Mouse (Mus musculus): Measurements from ENCODE around the gene Ank2. TPM values are rescaled to one million over a fixed set of nuclear protein-coding genes. Genes with fewer than 3 reads are reported as not detected.

Gene Ank2
- polyA plus RNA-seq, 1 experiment from 2014 or later: 25.8 TPM

DNA sequence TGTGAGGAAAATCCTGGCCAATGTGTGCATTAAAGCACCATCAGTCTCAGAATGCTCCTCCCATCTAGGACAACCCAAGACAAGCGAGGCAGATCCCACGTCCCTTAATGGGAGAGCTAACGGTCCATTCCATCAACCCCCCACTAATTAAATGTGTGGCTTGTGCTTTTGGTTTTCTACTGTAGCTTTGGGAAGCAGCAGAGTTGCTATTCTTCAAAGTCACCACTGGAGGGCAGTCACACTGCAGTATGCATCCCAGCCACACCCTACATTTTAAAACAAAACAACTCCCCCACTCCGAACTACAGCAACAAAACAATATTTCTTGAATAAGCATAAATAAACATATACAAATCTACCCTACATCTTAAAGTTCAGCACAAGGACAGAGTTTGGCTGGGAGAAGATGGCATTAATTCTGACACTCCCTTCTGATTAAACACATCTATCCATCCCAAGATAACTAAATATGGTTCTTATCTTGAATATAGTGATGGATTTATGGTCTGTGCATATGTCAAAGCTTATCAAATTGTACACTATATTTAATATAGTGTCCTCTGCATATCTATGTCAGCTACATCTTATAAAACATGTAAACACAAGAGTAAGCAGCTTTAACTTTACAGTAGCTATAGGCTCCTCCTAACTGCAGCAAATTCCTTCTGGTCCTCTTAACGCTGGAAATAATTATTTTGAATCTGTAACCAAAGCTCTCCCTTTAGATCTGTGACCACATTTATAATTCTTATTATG lies 315.0 kb downstream of the Ank2 start:
- 25% methylated on average over 5 of the region's 5 CpGs for WGBS
- no peaks in the 10 kb centered on the region for H3K27me3 ChIP-seq (ENCODE audit: insufficient read depth, poor library complexity, severe bottlenecking)
- H3K27ac ChIP-seq: no peak overlapping the region
- no peaks in the 10 kb centered on the region for H3K9me3 ChIP-seq
- H3K36me3 ChIP-seq: no peaks in the 10 kb centered on the region
- no peak for DNase-seq (ENCODE audit: low spot score)
- H3K4me1 ChIP-seq: no peaks in the 10 kb centered on the region
- H3K4me3 ChIP-seq: no peak overlapping the region

DNA sequence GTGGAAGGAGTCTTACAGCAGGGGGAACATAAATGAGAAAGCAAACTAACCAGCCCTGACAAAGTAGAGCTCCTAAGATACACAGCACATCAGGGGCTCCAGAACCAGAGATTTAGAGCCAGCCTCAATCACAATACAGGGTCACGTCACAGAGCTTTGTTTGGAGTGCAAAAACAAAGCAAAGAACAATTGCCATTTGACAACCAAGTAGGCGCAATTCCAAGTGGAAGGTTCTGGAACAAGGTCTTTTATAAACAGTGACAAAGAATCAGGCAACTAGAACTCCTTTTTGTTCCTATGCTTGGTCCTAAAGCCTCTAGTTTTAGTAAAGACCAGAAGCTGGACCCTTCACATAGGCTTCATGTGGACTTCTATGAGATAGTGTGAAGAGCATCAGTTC lies 326.5 kb downstream of the Ank2 start:
- Histone ChIP-seq H3K27me3 (ENCODE audit: insufficient read depth, poor library complexity, severe bottlenecking) (no peaks in the 10 kb centered on the region), H3K4me3 (no peak overlapping the region), H3K4me1 (no peaks in the 10 kb centered on the region), H3K36me3 (no peaks in the 10 kb centered on the region), H3K9me3 (no peaks in the 10 kb centered on the region), H3K27ac (no peak overlapping the region)
- no peak for DNase-seq (ENCODE audit: low spot score)
- WGBS: 71% methylated on average over 2 of the region's 2 CpGs

DNA sequence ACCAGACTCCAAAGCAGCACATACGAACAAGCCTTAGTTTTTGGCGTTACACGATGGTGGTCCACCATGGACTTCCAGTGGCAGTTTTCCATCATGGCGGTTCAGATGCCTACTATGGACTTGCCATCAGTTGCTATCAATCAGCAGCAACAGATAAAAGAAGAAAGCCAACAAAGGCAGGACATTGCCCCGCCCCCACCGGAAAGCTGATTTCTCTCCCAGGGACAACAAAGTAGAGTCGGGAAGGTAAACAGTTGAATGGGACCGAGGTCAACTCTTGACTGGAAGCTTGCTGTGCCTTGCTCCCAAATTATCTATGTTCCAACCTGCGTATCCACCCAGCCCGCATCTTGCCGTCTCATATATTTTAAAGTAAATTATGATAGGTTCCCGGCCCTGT lies 328.9 kb downstream of the Ank2 start:
- H3K4me3 ChIP-seq: no peak overlapping the region
- no peaks in the 10 kb centered on the region for H3K27me3 ChIP-seq (ENCODE audit: insufficient read depth, poor library complexity, severe bottlenecking)

DNA sequence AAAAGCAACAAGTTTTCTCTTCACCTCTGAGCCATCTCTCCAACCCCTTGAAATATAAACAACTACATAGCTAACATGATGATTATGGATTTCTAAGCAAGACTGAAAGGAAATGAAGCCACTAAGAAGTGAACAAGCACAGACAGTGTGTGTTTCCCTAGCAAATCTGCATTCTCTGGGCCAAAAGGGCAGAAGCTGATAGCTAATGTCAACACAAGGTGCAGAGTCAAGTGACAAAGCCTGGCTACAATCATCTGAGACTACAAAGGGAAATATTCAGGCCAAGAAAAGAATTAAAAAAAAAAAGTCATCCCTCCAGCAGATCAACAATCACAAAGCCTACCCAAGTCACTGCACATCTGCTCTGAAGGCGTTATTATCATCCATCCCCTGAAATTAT lies 330.0 kb downstream of the Ank2 start:
- Histone ChIP-seq H3K27me3 (ENCODE audit: insufficient read depth, poor library complexity, severe bottlenecking) (peaks cover 5% of the 10 kb centered on the region; the same call in 1 of the 2 replicates), H3K4me3 (no peak overlapping the region), H3K4me1 (no peaks in the 10 kb centered on the region), H3K36me3 (no peaks in the 10 kb centered on the region), H3K9me3 (no peaks in the 10 kb centered on the region), H3K27ac (no peak overlapping the region)
- DNase-seq (ENCODE audit: low spot score): no peak
- 59% methylated on average over 1 of the region's 1 CpGs for WGBS

More for the DNA sequence above, 328.9 kb downstream of the Ank2 start:
- no peak overlapping the region for H3K27ac ChIP-seq
- no peaks in the 10 kb centered on the region for H3K9me3 ChIP-seq
- 74% methylated on average over 12 of the region's 12 CpGs for WGBS
- no peaks in the 10 kb centered on the region for H3K4me1 ChIP-seq
- DNase-seq (ENCODE audit: low spot score): no peak
- H3K36me3 ChIP-seq: no peaks in the 10 kb centered on the region

DNA sequence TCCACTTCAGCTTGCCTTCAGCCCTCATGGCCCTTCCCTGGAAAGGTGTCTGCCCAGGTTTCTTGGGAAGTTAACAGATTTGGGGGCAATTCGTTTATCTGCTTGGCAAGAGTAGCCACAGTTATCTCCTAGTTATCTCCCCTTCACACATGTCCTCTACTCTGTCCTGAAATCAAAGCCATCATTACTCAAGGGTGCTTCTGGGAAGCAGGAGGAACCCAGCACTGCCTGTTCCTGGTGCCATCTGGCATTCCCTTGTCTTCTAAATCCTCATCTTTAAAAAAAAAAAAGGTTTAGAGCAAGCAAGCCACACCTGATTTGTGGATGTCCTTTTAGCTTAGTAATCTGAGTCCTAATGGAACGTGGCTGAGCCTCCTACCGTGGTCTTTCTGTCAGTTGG lies 335.4 kb downstream of the Ank2 start:
- 27% methylated on average over 3 of the region's 3 CpGs for WGBS
- Histone ChIP-seq H3K27me3 (ENCODE audit: insufficient read depth, poor library complexity, severe bottlenecking) (peaks cover 29% of the 10 kb centered on the region), H3K4me3 (no peak overlapping the region), H3K4me1 (0 out of 2 replicates have a peak, but pooled peaks cover 3% of the 10 kb centered on the region), H3K9me3 (no peaks in the 10 kb centered on the region), H3K36me3 (no peaks in the 10 kb centered on the region), H3K27ac (no peak overlapping the region)
- DNase-seq (ENCODE audit: low spot score): no peak

DNA sequence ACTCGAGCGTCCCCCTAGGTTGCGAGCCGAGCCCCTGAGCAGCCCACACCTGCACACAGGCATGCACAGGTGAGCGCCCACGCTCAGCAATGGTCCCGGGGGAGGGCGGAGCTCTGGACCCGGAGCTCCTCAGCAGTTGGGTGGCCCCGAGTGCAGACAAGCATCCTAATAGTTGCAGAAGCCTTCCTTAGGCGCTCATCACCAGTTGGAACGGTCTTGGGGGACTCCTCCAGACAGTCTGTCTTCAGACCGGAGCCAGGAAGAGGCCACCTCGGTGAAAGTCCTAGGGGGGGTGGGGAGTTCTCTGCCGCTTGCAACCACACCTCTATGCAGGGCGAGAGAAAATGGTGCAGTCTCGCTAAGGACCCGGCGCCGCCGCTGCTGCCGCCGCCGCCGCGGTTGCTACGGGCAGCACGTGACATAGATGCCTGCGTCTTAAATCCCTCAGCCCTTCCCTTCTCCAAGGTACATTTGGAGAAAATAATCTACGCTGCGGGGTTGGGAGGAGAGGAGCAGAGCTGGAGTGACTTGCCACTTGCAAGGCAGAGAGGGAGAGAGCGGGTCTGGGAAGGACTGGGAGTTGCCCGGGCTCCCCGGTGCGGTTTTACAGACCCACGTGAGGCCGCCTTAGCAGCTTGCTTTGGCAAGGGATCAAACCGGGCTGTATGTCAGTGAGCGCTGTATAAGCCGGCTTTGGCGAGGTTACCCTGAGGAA lies 337.0 kb downstream of the Ank2 start:
- Histone ChIP-seq H3K27me3 (ENCODE audit: insufficient read depth, poor library complexity, severe bottlenecking) (peaks cover 29% of the 10 kb centered on the region), H3K4me3 (peak overlapping the region; percentile 79), H3K4me1 (0 out of 2 replicates have a peak, but pooled peaks cover 3% of the 10 kb centered on the region), H3K27ac (peak overlapping the region; percentile 52), H3K9me3 (no peaks in the 10 kb centered on the region), H3K36me3 (no peaks in the 10 kb centered on the region)
- under 1% methylated on average over 41 of the region's 41 CpGs for WGBS
- DNase-seq (ENCODE audit: low spot score): peak; percentile 76

DNA sequence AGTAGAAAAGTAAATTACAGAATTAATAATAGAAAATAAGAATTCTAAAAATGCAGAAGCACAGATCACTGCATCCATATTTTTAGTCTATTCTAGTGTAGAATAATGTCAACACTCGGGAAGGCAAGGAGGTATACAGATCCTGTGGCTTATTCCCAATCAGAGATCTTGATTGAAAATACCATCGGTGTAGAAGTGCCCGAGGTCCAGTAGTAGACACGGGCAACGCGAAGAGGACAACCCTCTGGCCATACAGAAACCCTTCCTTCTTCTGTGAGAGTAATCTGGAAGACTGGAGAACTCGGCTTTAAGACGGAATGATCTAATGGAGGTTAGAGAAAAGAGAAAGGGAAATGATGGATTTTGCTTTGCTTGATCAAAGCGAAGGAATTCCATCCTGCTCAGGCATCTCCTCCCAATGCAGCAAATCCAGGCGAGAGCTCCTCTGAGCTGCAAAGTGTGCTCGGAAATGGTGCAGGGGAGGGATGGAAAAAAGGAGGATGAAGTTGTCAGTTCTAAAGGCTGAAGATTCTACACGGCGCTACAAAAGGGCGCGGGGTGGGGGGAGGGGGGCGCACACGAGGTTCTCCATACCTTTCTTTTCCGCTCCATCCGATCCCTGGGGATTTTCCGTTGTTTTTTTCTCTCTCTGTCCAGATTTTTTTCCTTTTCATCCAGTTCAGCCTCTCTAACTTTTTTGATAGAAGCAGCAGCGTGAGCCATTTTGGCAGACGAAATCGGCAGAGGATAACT lies 337.9 kb downstream of the Ank2 start:
- Histone ChIP-seq H3K27ac (no peak overlapping the region), H3K27me3 (ENCODE audit: insufficient read depth, poor library complexity, severe bottlenecking) (peaks cover 29% of the 10 kb centered on the region), H3K4me3 (peak overlapping the region; percentile 79), H3K4me1 (0 out of 2 replicates have a peak, but pooled peaks cover 3% of the 10 kb centered on the region), H3K9me3 (no peaks in the 10 kb centered on the region), H3K36me3 (no peaks in the 10 kb centered on the region)
- DNase-seq (ENCODE audit: low spot score): no peak
- 5% methylated on average over 23 of the region's 23 CpGs for WGBS

DNA sequence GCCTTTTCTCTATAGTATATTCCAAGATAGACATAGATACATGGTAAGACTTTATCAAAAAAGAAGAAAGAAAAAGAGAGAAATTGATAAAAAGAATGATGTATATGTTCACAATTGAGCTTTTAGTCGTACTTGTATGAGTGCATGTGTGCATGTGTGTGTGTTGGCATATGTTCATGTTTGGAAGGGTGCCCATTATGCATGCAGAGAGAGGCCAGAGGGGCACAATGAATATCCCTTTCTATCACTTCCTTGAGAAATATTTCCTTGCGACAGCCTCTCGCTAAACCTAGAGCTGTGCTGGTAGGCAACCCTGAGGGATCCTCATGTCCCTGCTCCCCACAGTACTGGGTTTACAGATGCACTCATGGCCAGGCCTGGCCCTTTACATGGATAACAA lies 341.4 kb downstream of the Ank2 start:
- H3K36me3 ChIP-seq: no peaks in the 10 kb centered on the region
- no peak overlapping the region for H3K27ac ChIP-seq
- H3K9me3 ChIP-seq: no peaks in the 10 kb centered on the region
- H3K4me3 ChIP-seq: no peak overlapping the region
- 0 out of 2 replicates have a peak, but pooled peaks cover 3% of the 10 kb centered on the region for H3K4me1 ChIP-seq
- WGBS: 85% methylated on average over 3 of the region's 3 CpGs
- DNase-seq (ENCODE audit: low spot score): no peak
- peaks cover 12% of the 10 kb centered on the region for H3K27me3 ChIP-seq (ENCODE audit: insufficient read depth, poor library complexity, severe bottlenecking)

DNA sequence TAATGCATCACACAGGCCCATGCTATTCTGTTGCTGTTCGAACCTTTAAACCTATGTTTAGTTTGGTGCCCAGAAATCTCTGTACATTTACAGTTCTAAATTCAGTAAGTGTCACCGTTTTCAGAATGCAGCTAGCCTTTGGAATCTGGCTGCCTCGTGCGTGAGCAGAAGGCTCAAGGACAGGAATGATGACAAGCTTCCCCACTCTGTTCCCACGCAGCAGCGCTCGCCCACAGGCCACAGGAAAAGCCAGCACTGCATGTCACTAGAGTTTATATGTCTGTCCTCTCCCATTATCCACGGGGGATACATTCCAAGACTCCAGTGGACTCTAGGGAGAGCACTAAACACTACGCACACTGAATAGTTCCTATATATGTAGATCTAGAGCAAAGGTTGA lies 343.1 kb downstream of the Ank2 start:
- H3K4me1 ChIP-seq: no peaks in the 10 kb centered on the region
- H3K4me3 ChIP-seq: no peak overlapping the region
- no peaks in the 10 kb centered on the region for H3K36me3 ChIP-seq
- H3K27ac ChIP-seq: no peak overlapping the region
- 76% methylated on average over 9 of the region's 9 CpGs for WGBS
- H3K9me3 ChIP-seq: no peaks in the 10 kb centered on the region
- no peaks in the 10 kb centered on the region for H3K27me3 ChIP-seq (ENCODE audit: insufficient read depth, poor library complexity, severe bottlenecking)
- DNase-seq (ENCODE audit: low spot score): no peak

DNA sequence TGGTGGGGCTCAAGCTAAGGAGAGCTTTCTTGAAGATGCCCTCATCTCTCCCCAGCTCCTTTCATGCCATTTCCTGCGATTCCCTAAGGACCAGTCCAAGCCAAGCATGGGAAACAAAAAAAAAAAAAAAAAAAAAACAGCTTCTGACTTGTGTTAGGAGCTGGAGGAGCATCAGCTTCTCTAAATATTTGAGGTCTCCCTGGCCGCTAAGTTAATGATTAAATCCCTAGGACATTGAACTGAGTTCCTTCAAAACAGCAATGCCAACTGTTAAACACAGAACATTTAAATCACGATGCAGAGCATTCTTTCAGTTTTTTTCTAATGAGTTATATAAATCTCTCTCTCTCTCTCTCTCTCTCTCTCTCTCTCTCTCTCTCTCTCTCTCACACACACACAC lies 345.3 kb downstream of the Ank2 start:
- Histone ChIP-seq H3K27me3 (ENCODE audit: insufficient read depth, poor library complexity, severe bottlenecking) (no peaks in the 10 kb centered on the region), H3K4me1 (no peaks in the 10 kb centered on the region), H3K4me3 (no peak overlapping the region), H3K9me3 (no peaks in the 10 kb centered on the region), H3K36me3 (no peaks in the 10 kb centered on the region), H3K27ac (no peak overlapping the region)
- DNase-seq (ENCODE audit: low spot score): no peak
- WGBS: 88% methylated on average over 3 of the region's 3 CpGs

DNA sequence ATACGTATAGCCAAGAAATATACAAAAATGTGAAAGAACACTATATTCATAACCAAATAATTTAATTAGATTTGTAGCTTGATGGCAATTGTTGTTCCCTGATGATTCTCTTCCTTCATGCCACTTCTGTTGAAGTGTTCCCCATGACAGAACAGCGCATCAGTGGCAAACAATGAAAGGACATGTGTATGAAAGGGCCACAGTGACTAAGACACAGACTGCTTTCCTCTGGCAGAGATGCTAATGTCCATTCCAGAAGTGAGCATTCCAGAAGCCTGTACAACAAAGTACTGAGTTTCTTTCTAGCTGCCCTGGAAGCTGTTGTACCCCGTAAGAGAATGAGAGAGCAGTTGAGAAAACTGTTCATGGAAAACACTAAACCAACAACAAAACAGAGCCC lies 345.7 kb downstream of the Ank2 start:
- no peak for DNase-seq (ENCODE audit: low spot score)
- Histone ChIP-seq H3K36me3 (no peaks in the 10 kb centered on the region), H3K4me1 (no peaks in the 10 kb centered on the region), H3K27me3 (ENCODE audit: insufficient read depth, poor library complexity, severe bottlenecking) (no peaks in the 10 kb centered on the region), H3K27ac (no peak overlapping the region), H3K9me3 (no peaks in the 10 kb centered on the region), H3K4me3 (no peak overlapping the region)
- WGBS: 92% methylated on average over 3 of the region's 3 CpGs

DNA sequence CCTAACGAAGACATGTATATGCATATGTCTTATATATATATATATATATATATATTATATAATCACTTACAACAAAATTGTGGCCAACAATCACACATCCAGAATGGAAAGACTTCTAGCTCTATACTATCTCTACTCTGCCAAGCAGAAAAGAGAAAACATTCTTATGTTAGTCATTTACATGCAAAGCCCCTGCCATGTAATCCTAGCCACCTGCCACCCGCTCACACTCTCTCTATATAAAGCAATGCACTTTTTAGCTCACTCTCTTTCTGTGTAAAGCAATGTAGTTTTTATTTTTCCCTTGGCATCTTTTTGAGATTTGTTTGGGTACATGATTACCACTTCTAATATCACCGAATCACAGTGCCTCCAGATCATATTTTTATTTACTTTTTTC lies 350.5 kb downstream of the Ank2 start:
- H3K4me3 ChIP-seq: no peak overlapping the region
- no peaks in the 10 kb centered on the region for H3K9me3 ChIP-seq
- H3K27me3 ChIP-seq (ENCODE audit: insufficient read depth, poor library complexity, severe bottlenecking): no peaks in the 10 kb centered on the region
- no peaks in the 10 kb centered on the region for H3K36me3 ChIP-seq
- no peak overlapping the region for H3K27ac ChIP-seq
- H3K4me1 ChIP-seq: no peaks in the 10 kb centered on the region
- WGBS: 80% methylated on average over 3 of the region's 3 CpGs
- DNase-seq (ENCODE audit: low spot score): no peak

DNA sequence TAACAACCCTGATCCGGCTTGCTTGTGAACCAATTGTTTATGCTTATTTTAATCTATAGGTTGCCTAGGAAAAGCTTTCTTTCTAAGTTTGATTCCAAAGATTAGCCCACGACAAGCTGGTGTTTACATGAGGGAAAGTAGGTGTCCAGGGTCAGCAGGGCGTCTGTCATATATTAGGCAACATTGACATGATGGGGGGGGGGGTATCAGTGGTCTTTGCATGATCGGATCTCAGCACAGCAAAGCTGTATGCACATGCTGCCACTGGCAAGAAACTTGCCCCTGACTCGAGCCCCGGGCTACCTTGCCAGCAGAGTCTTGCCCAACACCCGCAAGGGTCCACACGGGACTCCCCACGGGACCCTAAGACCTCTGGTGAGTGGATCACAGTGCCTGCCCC lies 358.6 kb downstream of the Ank2 start:
- Histone ChIP-seq H3K36me3 (no peaks in the 10 kb centered on the region), H3K4me3 (no peak overlapping the region), H3K27me3 (ENCODE audit: insufficient read depth, poor library complexity, severe bottlenecking) (no peaks in the 10 kb centered on the region), H3K9me3 (no peaks in the 10 kb centered on the region), H3K27ac (no peak overlapping the region), H3K4me1 (no peaks in the 10 kb centered on the region)
- WGBS: 85% methylated on average over 9 of the region's 9 CpGs
- no peak for DNase-seq (ENCODE audit: low spot score)

Data from heart, embryonic 10.5 days (tissue).